Mouse (Mus musculus) layer of hippocampus, postnatal 10 days (tissue): ENCODE measurements around the gene Pgam2. TPM values are rescaled to one million over a fixed set of nuclear protein-coding genes. Genes with fewer than 3 reads are reported as not detected.
A peak's percentile ranks its signal among the peaks of the same experiment; 100 is the strongest.

Source experiments
- DNase-seq, 2 experiments: peaks; one replicate each; pipeline ENCODE4 v3.0.0; 2021; ENCODE audit warnings: low spot score in 2 of 2
- total RNA-seq, 2 experiments: library from RNA; stranded (reverse); gene quantifications; 2 replicates each; pipeline ENCODE4 v1.2.3; 2021

Pgam2 gene
- total RNA-seq, 2 experiments from 2014 or later: 7.0 to 7.4 TPM

DNA sequence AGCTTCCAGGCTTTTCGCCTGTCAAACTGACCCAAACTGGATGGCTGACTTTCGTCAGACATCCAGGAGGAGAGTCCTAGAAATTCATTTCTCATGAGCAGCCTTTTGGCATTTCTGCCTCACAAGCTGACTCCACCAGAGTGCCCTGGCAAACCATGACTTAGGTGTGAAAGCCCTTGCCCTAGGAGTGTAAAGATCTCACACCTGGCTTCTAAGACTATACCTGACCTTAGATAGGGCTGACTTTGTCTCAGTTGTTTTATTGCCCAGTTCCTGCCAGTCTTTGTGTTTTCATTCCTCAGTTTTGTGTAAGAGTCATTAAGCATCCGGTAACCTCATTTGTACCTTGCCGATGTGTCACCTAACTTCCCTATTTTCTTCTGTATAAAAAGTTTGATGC is 6.0 kb upstream of the Pgam2 start:
- DNase-seq: peak in 1 of 2 experiments; percentile 5

DNA sequence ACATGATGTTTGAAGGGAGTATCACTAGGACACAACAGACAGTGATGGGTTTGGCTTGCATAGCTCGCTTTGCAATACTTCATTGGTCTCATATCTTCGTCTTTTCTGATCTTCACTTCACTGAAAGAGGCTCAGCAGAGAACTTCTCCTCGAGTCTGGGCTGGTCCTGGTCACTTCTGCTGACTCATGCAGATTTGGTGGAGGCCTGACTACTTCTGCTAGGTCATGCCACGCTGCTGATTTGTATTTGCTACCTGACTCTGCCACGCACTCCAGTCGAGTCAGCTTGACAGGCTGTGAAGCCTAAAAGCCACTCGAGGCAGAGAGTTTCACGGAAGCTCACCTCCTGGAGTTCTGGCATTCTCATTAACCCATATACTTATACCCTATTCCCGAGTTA is 4.4 kb upstream of the Pgam2 start:
- DNase-seq: no peak

DNA sequence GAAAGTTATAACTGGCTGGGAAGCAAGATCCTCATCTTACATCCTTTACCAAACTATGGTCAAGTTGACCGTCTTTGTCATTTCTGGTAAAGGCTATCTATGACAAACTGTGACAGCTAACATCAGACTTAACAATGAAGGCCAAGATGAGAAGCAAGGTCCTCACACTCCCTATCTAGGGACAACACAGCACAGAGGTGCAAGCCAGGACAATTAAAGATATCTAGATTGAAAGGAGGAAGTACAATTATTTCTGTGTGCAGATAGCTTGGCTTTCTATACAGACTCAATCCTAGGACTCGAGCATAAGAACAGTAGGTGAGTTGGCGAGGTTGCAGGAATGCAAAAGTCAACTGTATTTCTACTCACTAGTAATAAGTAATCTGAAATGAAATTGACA is 2.2 kb upstream of the Pgam2 start:
- DNase-seq: no peak

DNA sequence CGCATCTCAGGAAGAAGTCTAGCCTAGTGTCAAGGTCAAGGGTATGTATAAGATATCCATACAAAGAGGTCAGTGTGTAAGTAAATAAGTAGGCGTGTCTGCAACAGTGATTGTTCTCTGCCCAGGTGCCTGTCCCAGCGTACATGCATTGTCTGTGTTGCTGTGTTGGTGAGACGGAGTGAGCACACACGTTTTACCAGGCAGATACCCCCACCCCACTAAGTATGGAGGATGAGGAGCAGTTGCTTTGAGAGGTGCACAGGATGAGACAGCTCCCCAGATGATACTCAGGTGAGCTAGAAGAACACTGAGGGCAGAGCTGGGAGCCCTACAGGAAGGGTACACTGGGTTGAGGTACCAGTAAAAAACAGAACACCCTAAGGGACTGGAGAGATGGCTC is 641 bp upstream of the Pgam2 start:
- DNase-seq: no peak

DNA sequence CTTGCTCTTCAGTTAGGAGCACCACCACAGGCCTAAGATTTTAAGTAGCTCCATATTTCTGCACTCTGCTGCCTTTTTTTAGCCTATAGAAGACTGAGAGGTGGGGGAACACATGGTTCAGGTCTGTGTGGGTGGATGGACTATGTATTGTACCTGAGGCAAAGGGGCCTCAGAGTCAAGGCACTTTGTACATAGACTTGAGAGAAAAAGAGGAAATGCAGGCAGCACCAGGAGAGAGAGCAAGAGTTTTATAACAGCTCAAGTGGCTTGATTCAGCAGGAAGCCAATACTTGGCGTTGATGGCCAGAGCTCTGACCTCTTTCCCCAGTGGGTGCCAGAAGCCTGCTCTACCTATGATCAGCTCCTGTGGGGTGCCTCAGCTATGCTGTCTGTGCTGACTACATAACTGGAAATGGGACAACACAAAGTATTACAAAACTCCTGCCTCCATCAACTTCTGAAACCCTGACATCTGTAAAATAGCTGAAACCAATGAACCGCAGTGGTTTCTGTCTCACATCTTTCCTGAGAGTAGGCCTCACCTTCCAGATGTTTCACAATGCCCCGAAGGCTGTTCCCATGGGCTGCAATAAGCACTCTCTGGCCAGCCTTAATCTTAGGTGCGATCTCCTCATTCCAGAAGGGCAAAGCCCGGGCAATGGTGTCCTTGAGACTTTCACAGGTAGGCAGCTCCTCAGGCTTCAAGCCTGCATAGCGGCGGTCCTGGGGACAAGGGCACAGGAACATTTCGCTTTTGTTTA is 896 bp downstream of the Pgam2 start:
- DNase-seq: no peak

DNA sequence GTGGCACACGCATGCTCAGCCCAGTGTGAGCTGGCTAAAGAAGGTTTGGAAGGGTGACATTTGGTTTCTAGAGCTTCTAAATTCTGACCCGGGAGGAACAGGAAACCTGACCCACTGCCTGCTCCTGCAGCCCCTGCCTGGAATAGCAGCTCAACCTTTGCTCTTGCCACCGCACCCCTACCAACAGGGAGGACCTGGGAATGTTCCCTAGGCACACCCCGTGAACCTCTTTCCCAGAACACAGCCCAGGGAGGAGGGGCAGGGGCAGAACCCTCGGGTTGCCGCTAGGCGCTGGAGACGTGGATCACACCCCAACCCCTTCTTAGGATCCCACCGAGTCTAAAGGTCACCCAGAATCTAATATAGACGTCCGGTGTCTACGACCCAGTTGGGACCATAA is 1.5 kb downstream of the Pgam2 start:
- DNase-seq: no peak

DNA sequence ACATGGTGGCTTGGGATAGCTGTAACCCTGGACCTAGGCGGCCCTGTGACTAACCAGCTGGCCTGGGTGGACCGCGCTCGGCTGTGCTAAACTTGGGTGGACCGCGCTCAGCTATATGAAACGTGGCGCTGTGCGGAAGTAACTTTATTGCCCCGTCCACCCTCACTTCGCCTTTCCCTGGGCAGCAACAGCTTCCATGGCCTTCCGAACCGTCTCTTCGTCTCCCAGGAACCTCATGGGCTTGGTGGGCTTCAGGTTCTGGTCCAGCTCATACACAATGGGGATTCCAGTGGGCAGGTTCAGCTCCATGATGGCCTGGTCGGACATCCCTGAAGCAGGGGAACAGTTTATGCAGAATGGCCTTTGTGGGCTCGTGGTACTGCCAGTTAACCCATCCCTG is 2.0 kb downstream of the Pgam2 start:
- no peak for DNase-seq

DNA sequence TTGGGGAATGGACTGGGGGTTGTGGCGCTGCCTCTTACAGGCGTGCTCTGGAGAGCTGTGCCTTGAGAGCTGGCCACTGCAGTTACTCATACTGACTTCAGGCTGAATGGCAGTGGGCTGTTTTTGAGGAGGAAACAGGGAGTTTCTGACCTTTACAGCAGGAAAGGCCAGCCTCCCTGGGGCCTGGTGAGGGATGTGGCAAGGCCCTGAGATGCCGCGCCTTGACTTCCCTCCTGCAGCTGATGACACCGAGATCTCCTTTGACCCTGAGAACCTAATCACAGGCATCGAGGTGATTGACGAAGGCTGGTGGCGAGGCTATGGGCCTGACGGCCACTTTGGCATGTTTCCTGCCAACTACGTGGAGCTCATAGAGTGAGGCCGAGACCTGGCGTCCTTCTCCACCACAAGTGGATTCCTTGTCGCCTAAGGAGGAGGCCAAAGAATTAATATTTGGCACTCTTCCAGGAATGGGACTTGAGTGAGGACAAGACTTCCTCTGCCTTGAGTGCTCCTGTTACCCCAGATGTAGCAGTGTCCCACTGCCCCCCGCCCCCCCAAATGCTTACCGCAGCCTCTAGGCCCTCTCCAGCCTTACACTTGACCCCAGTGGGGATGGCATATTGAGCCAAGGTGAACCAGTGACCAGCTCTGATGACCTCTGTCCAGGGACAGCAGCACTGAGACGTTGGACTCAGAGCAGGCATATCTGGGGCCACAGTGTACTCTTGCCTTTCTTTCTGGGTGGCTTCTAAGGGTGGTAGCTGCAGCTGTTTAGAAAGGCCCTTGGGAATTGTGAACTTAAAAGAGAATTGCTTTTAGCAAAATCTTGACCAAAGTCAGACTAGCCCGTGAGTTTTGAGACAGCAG is 3.7 kb downstream of the Pgam2 start:
- DNase-seq: no peak

DNA sequence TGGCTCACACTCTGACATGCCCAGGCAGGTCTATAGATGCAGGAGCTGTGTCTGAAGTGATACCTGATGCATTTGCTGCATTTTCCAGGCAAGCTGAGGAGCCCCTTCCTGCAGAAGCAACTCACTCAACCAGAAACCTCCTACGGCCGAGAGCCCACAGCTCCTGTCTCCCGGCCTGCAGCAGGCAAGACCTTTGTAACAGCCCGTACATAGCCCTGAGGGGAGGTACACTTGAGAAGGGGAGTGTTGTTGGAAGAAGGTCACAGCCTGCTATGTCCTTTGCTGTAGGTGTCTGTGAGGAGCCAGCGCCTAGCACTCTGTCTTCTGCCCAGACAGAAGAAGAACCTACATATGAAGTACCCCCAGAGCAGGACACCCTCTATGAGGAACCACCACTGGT is 5.6 kb downstream of the Pgam2 start:
- DNase-seq: no peak

DNA sequence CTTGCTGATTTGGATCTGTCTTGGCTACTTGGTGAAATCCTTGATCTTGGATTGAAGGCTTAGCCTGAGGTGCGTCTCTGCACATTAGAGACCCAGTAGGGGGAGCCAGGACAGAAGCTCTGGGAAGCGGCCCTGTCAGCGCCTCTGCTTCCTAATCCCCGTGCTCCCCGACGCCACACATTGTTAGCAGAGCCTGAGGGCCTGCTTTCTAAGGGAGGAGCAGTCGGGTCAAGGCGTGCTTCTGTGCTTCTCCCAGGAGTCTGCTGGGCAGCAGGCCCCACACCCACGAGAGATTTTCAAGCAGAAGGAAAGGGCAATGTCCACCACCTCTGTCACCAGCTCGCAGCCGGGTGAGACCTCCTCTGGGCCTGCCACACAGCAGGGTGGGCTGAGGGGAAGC is 6.2 kb downstream of the Pgam2 start:
- no peak for DNase-seq

DNA sequence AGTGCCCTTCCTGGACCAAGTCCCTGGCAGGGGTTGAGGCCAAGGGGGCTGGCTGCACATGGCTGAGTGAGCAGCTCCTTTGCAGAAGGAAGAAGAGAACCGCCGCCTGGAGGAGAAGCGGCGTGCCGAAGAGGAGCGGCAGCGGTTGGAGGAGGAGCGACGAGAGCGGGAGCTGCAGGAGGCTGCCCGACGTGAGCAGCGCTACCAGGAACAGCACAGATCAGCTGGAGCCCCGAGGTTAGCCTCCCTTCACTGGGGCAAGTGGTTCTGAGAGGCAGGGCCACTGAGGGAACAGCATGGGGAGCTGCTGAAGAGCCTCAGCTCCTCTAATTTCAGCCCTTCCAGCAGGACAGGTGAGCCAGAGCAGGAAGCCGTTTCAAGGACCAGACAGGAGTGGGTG is 6.6 kb downstream of the Pgam2 start:
- no peak for DNase-seq

DNA sequence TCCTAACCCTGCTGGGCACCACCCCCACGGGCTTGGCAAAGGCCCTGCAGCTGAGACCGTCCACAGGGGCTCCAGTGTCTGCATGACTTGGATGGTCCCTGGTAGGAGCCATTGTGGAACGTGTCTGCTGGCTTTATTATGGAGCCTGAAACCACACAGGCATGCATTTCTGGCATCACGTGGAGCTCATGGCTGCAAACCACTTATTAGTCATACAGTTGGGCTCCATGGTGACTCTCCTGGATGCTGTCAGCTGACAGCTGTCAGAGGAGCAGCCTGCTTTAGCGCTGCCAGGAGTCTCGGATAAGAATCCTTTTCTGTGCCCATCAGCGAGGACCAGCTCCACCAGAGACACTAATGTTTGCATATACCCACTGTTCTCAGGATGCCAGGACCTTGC is 7.8 kb downstream of the Pgam2 start:
- peak; percentile 63 to 65 for DNase-seq

DNA sequence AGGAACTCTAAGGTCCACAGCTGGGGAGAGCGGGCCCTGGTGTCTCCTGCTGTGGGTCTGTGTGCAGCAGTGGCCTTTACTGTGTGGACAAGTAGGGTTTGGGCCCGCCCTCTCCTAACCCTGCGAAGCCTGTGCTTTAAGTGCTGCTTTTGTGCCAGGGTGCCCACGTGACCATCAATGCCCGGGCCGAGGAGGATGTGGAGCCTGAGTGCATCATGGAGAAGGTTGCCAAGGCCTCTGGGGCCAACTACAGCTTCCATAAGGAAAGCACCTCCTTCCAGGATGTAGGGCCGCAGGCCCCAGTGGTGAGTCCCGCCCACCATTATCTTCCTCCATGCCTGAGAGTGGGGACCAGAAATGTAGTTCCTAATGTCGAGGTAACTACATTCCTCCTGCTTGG is 8.2 kb downstream of the Pgam2 start:
- no peak for DNase-seq

DNA sequence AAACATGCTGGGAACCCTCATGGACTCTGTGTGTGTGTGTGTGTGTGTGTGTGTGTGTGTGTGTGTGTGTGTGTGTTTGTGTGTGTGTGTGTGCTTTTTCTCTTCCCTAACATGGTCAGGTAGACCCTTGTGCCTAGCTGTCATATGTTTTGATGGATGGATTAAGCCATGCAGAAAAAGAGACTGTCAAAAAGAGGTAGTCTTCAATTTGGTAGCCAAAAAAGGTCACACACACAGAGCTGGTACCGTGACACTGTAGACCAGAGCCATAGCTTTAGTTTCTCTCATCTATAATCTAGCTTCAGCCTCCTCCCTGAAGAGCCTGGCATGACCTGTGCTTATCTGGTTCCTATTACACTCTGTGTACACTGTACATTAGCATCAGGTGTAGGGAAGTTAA is 13.1 kb downstream of the Pgam2 start:
- no peak for DNase-seq

DNA sequence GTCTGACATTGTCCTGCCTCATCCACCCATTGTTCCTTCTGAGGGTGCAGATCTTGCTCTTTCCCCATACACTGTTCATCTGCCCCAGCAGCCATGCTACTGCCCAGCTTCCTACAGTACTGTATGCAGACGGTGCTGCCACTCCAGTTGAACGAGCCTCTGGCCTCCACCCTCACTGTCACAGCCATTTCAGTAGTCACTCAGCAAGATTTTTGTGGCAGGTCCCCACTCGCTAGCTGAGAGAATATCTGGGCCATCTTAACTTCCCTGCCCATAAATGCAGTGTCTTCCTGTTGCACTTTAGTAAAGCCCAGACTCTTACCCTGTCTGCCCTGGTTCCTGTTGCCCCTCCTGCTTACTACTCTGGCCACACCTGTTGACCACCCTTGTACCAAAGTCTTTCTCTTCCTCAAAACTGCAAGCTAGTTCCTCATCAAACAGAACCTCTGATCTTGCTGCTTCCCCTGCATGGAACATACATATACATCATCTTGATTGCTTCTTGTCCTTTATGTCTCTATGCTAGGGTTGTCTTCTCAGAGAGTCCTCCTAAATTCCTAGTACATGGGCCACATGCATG is 13.7 kb downstream of the Pgam2 start:
- no peak for DNase-seq

DNA sequence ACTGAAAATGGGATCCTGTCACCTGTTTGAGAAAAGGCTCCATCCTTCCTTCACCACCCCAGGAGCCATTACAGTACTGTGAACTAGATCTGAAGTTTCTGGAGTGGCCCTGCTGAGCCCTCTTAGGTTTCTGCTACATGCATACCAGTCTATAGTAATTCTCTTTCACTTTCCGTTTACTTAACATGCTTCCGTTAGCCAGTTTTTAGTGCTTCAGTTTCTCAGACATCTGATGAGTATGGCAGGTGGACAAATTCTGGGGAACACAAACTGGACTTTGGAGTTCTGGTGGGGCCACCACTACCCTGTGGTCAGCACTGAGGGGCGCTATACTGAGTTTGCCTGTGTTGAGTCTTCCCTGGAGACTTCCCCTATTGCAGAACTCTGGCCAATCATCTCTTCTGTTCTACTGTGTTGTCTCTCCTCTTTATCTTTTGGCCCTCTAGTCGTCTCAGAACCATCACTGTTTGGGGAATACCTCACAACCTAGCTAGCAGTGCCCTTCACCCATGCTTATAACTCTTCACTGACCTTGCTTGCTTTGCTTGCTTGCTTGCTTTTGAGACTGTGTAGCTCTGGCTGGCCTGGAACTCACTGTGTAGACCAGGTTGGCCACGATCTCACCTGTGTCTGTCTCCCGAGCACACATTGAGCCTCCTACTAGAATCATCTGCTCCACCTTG is 14.3 kb downstream of the Pgam2 start:
- DNase-seq: no peak

DNA sequence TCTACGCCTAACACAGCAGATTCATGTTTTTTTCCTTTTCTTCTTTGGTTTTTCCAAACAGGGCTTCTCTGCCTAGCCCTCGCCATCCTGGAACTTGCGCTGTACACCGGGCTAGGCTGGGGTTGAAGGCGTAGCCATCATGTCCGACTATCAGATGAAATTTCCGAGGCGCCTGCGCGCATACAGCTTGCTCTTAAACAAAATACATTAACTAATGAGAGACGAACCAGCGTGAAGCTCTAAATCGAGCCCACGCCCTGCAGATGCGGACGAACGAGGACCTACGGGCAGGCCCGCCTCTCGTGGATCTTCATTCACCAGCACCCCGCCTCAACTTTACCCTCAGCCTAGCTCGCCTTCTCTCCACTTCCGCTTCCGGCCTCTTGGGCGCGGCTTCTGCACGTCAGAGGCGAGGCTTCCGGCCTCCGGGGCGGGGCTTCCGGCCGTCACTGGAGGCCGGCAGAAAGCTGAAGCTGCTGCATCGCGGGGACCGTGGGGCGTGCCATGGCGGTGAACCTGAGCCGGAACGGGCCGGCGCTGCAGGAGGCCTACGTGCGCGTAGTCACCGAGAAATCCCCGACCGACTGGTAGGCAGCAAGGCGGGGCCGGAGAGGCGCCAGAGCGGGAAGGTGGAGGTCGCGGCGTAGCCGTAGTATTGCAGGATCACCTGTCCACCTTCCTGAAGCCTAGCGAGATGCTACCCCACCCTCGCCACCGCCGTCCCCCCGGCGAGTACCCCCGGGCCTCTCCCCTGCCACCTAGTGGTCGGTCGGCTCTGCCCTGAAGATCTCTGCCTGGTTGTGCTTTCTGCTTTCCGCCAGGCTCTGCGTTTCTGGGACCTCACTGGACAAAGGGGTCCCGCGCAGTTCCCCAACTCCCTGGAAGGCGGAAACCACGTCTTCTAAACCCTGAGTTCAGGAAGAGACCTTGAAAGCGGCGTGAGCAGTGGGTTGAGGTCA is 15.2 kb downstream of the Pgam2 start, which contains the start of gene Dbnl:
Gene Dbnl, plus strand, starts transcription at position 433 of the 959 bp plus-strand sequence.
- peak; percentile 93 to 95 for DNase-seq

DNA sequence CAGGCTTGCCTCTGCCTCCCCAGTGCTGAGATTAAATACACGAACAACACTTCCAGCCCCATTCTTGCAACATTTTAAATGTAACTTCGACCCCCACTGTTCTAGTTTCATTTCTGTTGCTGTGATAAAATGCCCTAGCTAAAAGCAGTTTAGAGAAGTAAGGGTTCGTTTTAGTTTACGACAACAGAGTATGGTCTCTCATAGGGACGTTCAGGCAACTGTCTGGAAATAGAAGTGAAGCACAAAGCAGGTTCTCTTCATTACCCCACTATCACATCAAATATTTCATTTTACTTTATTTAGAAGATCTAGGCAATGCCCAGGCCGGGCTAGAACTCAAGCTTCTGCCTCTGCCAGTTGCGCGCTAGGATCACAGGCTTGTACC is 15.9 kb downstream of the Pgam2 start:
- no peak for DNase-seq

DNA sequence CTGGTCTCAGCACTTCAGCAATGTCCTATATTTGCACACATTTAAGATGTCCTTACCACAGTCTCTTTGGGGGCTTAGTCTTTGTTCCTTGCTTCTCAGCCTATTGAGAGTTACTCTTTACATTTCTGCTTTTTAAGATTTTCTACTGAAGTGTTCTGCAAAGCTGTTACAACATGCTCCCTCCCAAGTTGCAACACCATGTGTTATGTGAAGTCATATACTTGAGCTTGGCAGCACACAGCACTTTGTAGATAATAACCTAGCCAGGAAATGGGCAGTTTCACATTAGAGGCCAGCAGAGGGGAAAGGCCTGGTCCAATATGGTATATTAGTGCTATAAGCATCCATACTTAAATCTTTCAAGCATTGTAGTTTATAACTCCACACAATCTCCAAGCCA is 17.8 kb downstream of the Pgam2 start:
- no peak for DNase-seq

DNA sequence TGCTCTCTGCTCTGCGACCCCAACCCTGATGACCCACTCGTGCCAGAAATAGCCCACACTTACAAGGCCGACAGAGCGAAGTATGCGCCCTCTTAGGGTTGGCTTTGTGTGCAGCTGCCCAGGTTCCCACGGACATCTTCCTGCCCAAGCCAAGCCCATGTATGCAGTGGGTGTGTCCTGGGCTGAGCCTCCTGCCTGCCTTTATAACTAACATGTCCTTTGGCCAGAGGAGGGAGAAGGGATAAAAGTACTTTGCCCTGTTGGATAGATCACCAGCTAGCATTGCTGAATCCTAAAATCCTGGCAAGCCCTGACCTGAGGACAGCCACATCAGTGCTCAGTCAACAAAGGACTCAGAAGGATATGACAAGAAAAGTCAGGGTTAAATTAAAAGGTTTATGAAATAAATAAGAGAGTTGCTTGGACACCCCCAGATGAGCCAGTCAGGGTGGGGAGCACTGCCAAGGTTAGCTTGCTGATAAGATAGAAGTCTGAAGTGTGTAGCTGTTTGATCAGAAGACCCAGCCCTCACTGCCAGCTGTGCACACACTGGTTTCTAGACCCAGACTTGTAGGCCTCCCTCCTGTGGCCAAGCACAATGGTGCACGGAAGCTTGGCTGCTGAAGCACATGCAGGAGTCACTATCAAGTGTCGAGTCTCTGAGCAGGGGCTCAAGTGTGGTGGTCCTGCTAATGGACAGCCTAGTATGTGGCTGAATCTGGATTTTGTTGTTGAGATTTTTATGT is 21.2 kb downstream of the Pgam2 start:
- no peak for DNase-seq
